Mouse (Mus musculus) heart, embryonic 13.5 days (tissue): ENCODE results near the gene Mast4. TPM values are rescaled to one million over a fixed set of nuclear protein-coding genes. Genes with fewer than 3 reads are reported as not detected.

Experiments
- ATAC-seq: fragments of 200-750 bp; cut with Nextera tagmentation; 2 replicates; pipeline ENCODE4 v1.8.0; 2017; ENCODE audit warnings: moderate TSS enrichment; ENCODE audit not compliant: insufficient number of reproducible peaks, low FRiP score, low TSS enrichment; ENCODE audit errors: extremely low read depth
- H3K27ac ChIP-seq: fragments of 300-500 bp; sonication (generic); replicated peaks from 2 replicates; pipeline ENCODE4 v1.5.1; 2015; ENCODE audit warnings: moderate library complexity, mild to moderate bottlenecking, inconsistent platforms
- H3K27me3 ChIP-seq: fragments of 300-500 bp; sonication (generic); replicated peaks from 2 replicates; pipeline ENCODE4 v1.6.1; 2015; ENCODE audit warnings: mild to moderate bottlenecking, inconsistent platforms
- H3K36me3 ChIP-seq: fragments of 300-500 bp; sonication (generic); 2 replicates; pipeline ENCODE4 v1.6.1; 2015; ENCODE audit warnings: mild to moderate bottlenecking, inconsistent platforms
- H3K4me1 ChIP-seq: fragments of 300-500 bp; sonication (generic); 2 replicates; pipeline ENCODE4 v1.6.1; 2015; ENCODE audit warnings: inconsistent platforms
- H3K4me2 ChIP-seq: fragments of 300-500 bp; sonication (generic); 2 replicates; pipeline ENCODE4 v1.6.1; 2015; ENCODE audit warnings: inconsistent platforms, mild to moderate bottlenecking, moderate library complexity
- H3K4me3 ChIP-seq: fragments of 300-500 bp; sonication (generic); 2 replicates; pipeline ENCODE4 v1.5.1; 2015; ENCODE audit warnings: moderate library complexity, mild to moderate bottlenecking, inconsistent platforms
- H3K9ac ChIP-seq: fragments of 300-500 bp; sonication (generic); 2 replicates; pipeline ENCODE4 v1.6.1; 2015; ENCODE audit warnings: inconsistent platforms, mild to moderate bottlenecking, moderate library complexity
- H3K9me3 ChIP-seq: fragments of 300-500 bp; sonication (generic); 2 replicates; pipeline ENCODE4 v1.6.1; 2016; ENCODE audit warnings: inconsistent platforms
- WGBS: fragments of 180-500 bp; shearing (Covaris S2); methylation state at CpG from one replicate; pipeline ENCODE4 v1.1.7; 2015; ENCODE audit warnings: mixed read lengths; 5-methylcytosine and 5-hydroxymethylcytosine counted together
- polyA plus RNA-seq: library from polyadenylated mRNA; unstranded; fragments of >200 nt; fragmentation: Nextera tagmentation; extraction: Ambion mirVana; gene quantifications from 2 replicates; pipeline ENCODE4 v1.2.1, GENCODE M21; 2015

The Mast4 gene
- polyA plus RNA-seq, 1 experiment from 2014 or later: 36.8 TPM

DNA sequence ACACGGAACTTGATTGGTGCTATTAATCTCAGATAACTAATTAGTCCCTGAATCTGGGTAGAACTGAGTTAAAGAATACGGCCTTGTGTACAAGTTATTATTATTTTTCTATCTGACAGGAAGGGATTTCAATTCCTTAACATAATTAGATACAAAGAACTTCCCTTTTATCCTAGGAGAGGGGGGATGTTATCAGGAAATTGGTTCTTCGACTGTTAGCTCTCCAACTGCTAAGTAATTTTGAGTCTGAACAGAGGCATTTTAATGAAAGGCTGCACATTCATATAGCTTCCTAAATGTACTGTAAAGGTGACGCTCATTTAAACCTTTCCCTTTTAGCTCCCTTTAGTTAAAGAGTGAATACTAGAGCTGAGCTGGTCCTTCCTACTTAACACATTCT, 516.0 kb downstream of the Mast4 start:
- Histone ChIP-seq H3K4me1 (peaks cover 24% of the 10 kb centered on the region), H3K36me3 (peaks cover 1% of the 10 kb centered on the region; the same call in 1 of the 2 replicates), H3K4me2 (no peak overlapping the region), H3K4me3 (no peak overlapping the region), H3K27me3 (no peaks in the 10 kb centered on the region), H3K27ac (no peak overlapping the region), H3K9me3 (no peaks in the 10 kb centered on the region), H3K9ac (no peak overlapping the region)
- 68% methylated on average over 4 of the region's 4 CpGs for WGBS
- no peak for ATAC-seq

DNA sequence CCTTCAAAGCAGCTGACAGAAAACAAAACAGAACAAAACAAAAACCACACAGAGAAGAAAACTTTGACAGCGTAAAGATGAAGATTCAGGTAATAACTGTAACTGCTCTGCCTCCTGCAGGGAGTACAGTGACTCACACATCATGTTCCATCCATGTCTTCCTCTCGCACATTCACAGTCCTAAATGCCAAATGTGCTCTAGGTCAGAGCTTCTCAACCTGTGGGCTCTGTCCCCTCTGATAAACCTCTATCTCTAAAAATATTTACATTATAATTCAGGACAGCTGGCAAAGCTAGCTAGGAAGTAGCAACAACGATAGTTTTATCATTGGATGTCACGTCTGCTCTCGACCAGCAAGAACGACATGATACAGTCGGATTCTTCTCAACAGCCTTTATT, 517.6 kb downstream of the Mast4 start:
- Histone ChIP-seq H3K36me3 (peaks cover 3% of the 10 kb centered on the region; the same call in 1 of the 2 replicates), H3K4me2 (no peak overlapping the region), H3K4me3 (no peak overlapping the region), H3K27ac (no peak overlapping the region), H3K9me3 (no peaks in the 10 kb centered on the region), H3K9ac (no peak overlapping the region), H3K4me1 (peaks cover 35% of the 10 kb centered on the region), H3K27me3 (no peaks in the 10 kb centered on the region)
- ATAC-seq: no peak
- 68% methylated on average over 7 of the region's 7 CpGs for WGBS

DNA sequence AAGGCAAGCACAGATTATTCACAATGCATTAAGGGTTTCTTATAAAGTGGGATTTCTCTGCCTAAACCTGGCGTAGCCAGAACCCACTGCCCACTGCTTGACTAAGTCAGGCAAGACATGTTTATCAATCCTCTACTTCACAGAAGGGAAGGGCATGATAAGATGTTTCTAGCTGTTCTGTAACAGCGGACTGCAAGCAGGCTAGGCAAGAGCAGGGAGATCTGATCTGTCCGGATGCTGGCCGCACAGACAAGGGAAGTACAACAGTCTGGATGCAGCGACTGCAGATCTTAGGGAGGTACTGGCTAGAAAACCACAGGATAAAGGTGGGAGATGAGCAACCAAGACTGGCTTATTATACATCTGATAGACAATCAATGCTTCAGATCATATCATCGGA, 519.1 kb downstream of the Mast4 start:
- Histone ChIP-seq H3K4me3 (no peak overlapping the region), H3K9me3 (no peaks in the 10 kb centered on the region), H3K9ac (no peak overlapping the region), H3K4me1 (peaks cover 50% of the 10 kb centered on the region), H3K27me3 (no peaks in the 10 kb centered on the region), H3K4me2 (no peak overlapping the region), H3K27ac (no peak overlapping the region), H3K36me3 (peaks cover 3% of the 10 kb centered on the region; the same call in 1 of the 2 replicates)
- no peak for ATAC-seq
- WGBS: 66% methylated on average over 6 of the region's 6 CpGs

DNA sequence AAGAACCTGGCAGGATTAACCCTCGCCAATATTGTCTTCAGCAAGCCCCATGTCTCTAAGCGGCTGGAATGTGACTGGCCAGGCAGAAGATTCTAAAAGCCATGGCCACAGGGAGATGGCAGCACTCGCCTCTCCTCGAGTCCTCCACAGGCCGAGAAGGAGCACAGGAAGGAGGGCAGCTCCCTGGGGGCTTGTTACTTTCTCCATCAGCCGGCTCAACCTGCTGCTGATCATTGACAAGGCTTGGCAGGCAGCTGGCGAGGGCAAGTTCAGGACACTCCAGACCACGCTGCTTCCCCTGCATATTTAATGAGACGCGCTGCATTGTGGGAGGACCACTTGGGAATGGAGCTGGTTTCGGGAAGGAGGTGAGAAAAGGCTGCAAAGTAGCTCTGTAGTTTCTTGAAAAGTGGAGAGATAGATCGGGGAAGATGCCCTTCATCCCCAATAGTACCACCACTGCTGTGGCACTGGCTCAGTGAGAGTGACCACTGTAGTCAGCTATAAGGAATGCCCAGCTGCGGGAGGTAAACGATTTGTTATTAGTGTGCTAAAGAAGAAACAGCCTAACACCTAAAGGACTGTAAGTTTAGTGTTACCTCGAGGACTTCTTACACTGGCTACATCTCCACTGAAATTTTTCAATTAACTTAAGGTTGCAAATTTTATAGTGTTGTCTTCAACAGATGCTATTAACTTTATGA, 523.0 kb downstream of the Mast4 start:
- no peak for ATAC-seq
- Histone ChIP-seq H3K27me3 (no peaks in the 10 kb centered on the region), H3K27ac (peak overlapping the region; percentile 46), H3K4me3 (peak overlapping the region; percentile 37), H3K4me1 (peaks cover 37% of the 10 kb centered on the region), H3K9ac (peak overlapping the region; percentile 74), H3K36me3 (peaks cover 18% of the 10 kb centered on the region), H3K4me2 (peak overlapping the region; percentile 64), H3K9me3 (no peaks in the 10 kb centered on the region)
- WGBS: 8% methylated on average over 15 of the region's 15 CpGs

DNA sequence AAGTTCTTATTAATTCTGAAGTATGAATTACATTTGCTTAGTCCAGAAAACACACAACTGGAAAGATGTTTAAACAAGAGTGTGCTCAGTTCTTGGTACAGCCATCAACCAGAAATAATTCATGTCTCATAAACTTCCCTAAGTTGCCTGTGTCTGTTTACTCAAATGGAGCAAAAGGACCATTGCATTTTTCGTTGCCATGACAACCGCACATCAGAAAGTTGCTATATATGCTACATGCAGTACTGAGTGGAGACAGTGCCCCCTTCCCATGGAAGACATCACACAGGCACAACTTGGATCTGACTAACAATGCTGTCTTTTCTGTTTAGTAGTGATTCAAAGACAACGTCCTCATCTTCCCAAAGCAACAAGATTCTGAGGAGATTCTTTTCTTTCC, 527.6 kb downstream of the Mast4 start:
- no peaks in the 10 kb centered on the region for H3K9me3 ChIP-seq
- H3K27me3 ChIP-seq: no peaks in the 10 kb centered on the region
- no peak overlapping the region for H3K9ac ChIP-seq
- H3K36me3 ChIP-seq: peaks cover 34% of the 10 kb centered on the region
- no peak overlapping the region for H3K4me2 ChIP-seq
- no peak overlapping the region for H3K4me3 ChIP-seq
- 84% methylated on average over 3 of the region's 3 CpGs for WGBS
- H3K27ac ChIP-seq: no peak overlapping the region
- no peak for ATAC-seq
- H3K4me1 ChIP-seq: peaks cover 14% of the 10 kb centered on the region

DNA sequence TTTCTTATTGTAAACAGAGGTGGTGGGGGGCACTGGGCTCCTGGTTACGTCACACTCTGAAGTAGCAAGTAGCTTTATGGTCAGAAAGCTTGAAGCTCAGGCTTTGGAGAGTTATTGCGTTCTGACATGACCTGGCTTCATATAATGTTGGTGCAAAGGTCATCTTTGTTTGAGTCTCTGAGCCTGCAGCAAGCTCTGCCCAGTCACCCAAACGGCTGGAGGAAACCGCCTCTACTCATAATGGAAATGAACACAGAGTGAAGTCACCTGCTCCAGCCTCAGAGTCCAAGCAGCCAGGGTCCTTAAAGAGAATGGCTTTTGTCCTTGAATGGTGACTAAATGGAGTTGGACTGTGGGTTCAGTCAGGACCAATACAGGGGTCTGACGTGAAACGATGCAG, 529.1 kb downstream of the Mast4 start:
- no peak overlapping the region for H3K4me3 ChIP-seq
- no peaks in the 10 kb centered on the region for H3K27me3 ChIP-seq
- 81% methylated on average over 6 of the region's 6 CpGs for WGBS
- no peaks in the 10 kb centered on the region; the same call in 1 of the 2 replicates for H3K4me1 ChIP-seq
- no peak overlapping the region for H3K4me2 ChIP-seq
- H3K27ac ChIP-seq: no peak overlapping the region
- no peak overlapping the region for H3K9ac ChIP-seq
- no peak for ATAC-seq
- H3K36me3 ChIP-seq: peaks cover 34% of the 10 kb centered on the region
- no peaks in the 10 kb centered on the region for H3K9me3 ChIP-seq

DNA sequence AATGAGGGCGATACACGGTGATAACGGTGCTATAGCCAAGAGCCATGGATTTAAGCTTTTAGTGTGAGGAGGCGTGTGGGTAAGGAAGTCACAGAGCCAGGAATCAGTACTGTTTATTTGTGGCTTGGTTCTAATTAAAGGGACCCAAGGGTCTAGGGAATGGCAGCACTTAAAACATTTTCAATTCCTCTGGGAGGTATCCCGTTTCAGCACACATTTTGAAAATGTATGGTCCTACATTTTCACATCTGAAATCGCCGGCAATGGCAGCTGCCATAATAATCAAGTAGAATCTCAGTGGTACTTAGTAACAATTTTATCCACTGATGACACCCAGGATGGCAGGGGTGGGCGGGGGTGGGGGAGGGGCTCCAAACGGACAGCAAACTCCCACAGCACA, 531.1 kb downstream of the Mast4 start:
- H3K27me3 ChIP-seq: no peaks in the 10 kb centered on the region
- WGBS: 79% methylated on average over 9 of the region's 9 CpGs

DNA sequence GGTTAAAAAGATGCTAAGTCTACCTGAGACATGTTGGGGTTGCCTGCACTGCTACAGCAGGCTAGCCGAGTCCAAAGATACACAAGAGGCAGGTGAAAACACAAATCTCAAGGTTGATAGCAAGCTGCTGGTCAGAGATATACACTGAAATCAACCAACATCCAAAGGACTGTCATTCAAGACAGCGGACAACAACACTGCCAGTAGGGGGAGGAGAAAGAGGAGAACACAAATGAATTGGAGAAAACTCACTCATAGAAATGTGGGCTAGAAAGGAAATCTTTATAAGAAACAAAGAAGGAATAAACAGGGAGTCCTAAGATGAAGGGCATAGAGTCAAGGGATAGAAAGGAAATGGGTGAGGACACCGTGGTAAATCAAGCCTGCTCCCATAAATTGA, 542.1 kb downstream of the Mast4 start:
- Histone ChIP-seq H3K4me1 (no peaks in the 10 kb centered on the region), H3K9ac (no peak overlapping the region), H3K27ac (no peak overlapping the region), H3K36me3 (peaks cover 86% of the 10 kb centered on the region), H3K4me3 (no peak overlapping the region), H3K27me3 (no peaks in the 10 kb centered on the region), H3K4me2 (no peak overlapping the region), H3K9me3 (no peaks in the 10 kb centered on the region)
- no peak for ATAC-seq
- 83% methylated on average over 3 of the region's 3 CpGs for WGBS

More for the DNA sequence above, 531.1 kb downstream of the Mast4 start:
- ATAC-seq: no peak
- Histone ChIP-seq H3K9me3 (no peaks in the 10 kb centered on the region), H3K4me3 (no peak overlapping the region), H3K27ac (no peak overlapping the region), H3K36me3 (peaks cover 24% of the 10 kb centered on the region), H3K9ac (no peak overlapping the region), H3K4me1 (no peaks in the 10 kb centered on the region), H3K4me2 (no peak overlapping the region)

DNA sequence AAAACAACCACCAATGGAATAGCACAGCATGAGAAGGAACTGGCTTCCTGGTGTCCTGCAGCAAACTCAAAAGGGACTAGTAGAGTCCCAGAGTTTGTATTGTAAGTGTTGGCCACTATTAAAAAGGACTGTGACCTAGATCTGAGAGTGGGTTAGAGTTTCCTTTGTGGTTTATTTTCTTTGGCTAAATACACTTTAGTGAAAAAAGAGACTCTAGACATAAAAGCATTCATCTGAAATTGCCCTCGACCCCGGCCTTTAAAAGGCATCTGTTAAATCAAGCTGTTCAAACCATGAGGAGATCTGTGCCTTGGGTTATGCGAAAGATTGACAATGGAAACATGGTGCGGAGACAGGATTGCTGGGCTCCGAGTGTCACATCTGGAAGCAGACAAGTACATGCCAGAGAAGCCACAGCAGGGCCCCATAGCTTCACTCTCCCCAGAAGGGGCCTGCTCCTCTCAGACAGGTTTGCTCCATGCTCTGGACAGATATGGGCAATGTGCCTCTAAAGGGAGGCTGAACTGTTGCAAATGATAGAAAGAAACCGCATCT, 543.6 kb downstream of the Mast4 start:
- WGBS: 79% methylated on average over 6 of the region's 6 CpGs
- Histone ChIP-seq H3K4me1 (no peaks in the 10 kb centered on the region), H3K4me2 (no peak overlapping the region), H3K4me3 (no peak overlapping the region), H3K27me3 (no peaks in the 10 kb centered on the region), H3K27ac (no peak overlapping the region), H3K9ac (no peak overlapping the region), H3K9me3 (no peaks in the 10 kb centered on the region), H3K36me3 (peaks cover 86% of the 10 kb centered on the region)
- no peak for ATAC-seq

DNA sequence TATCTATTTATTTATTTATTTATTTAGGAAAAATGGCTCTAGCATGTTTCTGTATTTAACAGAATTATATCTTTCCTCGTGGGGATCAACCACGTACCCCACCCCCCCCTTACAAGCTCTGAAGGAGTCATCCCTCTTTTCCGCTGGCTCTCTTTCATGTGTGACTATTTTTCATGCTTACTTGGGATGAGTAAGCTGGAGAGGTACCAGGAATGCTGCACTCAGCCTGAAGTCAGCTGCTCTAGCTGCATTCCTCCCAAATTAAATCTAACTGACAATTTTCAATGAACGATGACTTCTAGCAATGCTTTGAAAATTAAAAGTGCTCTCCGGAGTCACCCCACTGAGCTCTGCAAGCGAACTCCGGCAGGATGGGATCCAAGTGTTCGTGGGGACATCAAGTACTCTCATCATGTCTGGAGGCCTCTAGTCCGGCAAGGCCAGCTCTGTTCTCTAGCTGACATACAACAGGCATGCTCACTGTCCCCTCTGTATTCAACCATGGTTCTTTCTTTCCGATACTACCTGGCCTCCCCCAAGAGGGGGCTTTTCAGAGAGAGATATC, 547.5 kb downstream of the Mast4 start:
- Histone ChIP-seq H3K36me3 (peaks cover 84% of the 10 kb centered on the region), H3K4me3 (no peak overlapping the region), H3K27me3 (no peaks in the 10 kb centered on the region), H3K4me1 (no peaks in the 10 kb centered on the region), H3K9ac (no peak overlapping the region), H3K27ac (no peak overlapping the region), H3K9me3 (no peaks in the 10 kb centered on the region), H3K4me2 (no peak overlapping the region)
- 85% methylated on average over 10 of the region's 10 CpGs for WGBS
- ATAC-seq: no peak

DNA sequence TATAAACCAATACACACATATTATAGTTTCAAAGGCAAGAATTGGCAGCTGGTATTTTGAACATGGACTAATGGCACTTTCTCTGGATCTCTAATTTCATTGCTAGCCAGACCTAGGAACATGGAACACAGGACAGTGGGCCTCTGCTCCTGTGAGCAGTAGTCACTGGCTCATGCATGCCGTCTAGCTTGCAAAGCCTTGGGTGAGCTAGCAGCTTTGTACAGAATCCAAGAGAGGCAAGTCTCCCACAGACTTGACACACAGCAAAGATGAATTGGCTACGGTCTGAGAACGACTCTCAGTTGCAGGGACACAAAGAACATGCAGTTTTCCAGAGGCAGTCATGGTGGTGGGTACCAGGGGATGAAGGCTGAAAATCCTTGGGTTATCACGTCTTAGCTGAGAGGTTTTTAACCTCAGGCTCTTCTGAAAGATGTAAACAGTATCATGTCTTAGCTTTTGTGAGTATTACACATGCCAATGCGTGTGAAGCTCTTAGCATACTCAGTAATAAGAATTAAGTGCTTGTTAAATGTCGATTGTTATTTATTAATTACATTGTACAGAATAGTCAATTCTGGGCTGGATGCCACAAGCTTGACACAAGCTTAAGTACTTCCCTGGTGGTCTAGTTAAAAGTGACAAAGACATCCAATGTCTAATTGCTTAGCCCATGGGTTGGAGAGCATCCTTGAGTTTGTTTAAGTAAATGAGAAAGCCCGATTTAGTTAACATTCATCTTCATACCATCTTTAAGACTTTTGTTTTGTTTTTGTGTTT, 550.6 kb downstream of the Mast4 start:
- no peaks in the 10 kb centered on the region for H3K4me1 ChIP-seq
- H3K36me3 ChIP-seq: peaks cover 92% of the 10 kb centered on the region
- ATAC-seq: no peak
- no peaks in the 10 kb centered on the region for H3K9me3 ChIP-seq
- H3K4me2 ChIP-seq: no peak overlapping the region
- WGBS: 80% methylated on average over 7 of the region's 7 CpGs
- no peak overlapping the region for H3K9ac ChIP-seq
- no peaks in the 10 kb centered on the region for H3K27me3 ChIP-seq
- H3K27ac ChIP-seq: no peak overlapping the region
- no peak overlapping the region for H3K4me3 ChIP-seq
